Mouse (Mus musculus) heart, postnatal 0 days (tissue): ENCODE results near the gene Panx3. TPM values are rescaled to one million over a fixed set of nuclear protein-coding genes. Genes with fewer than 3 reads are reported as not detected.

ENCODE experiments used
- ATAC-seq: fragments of 200-750 bp; cut with Nextera tagmentation; 2 replicates; pipeline ENCODE4 v1.8.0; 2017; ENCODE audit warnings: low read depth, moderate number of reproducible peaks, moderate library complexity; ENCODE audit not compliant: insufficient read depth
- DNase-seq: peaks from one replicate; pipeline ENCODE4 v3.0.0-alpha.2; 2016; ENCODE audit warnings: low spot score
- H3K27ac ChIP-seq: fragments of 300-500 bp; sonication (generic); 2 replicates; pipeline ENCODE4 v1.5.1; 2014; ENCODE audit warnings: low read depth, mild to moderate bottlenecking
- H3K27me3 ChIP-seq: fragments of 300-500 bp; sonication (generic); 2 replicates; pipeline ENCODE4 v1.6.1; 2014; ENCODE audit warnings: low read length, mixed read lengths; ENCODE audit not compliant: control insufficient read depth, insufficient read depth
- H3K36me3 ChIP-seq: fragments of 300-500 bp; sonication (generic); replicated peaks from 2 replicates; pipeline ENCODE4 v1.6.1; 2014; ENCODE audit warnings: low read length, mixed read lengths; ENCODE audit not compliant: control insufficient read depth, insufficient read depth
- H3K4me1 ChIP-seq: fragments of 300-500 bp; sonication (generic); 2 replicates; pipeline ENCODE4 v1.6.1; 2014; ENCODE audit warnings: antibody characterized with exemption; ENCODE audit not compliant: control insufficient read depth, insufficient read depth
- H3K4me2 ChIP-seq: fragments of 300-500 bp; sonication (generic); 2 replicates; pipeline ENCODE4 v1.6.1; 2014; ENCODE audit warnings: low read depth, mild to moderate bottlenecking, low read length, moderate library complexity
- H3K4me3 ChIP-seq: fragments of 300-500 bp; sonication (generic); 2 replicates; pipeline ENCODE4 v1.5.1; 2014; ENCODE audit warnings: low read depth, low read length
- H3K9ac ChIP-seq: fragments of 300-500 bp; sonication (generic); replicated peaks from 2 replicates; pipeline ENCODE4 v1.6.1; 2014; ENCODE audit warnings: low read depth, low read length, mixed read lengths
- H3K9me3 ChIP-seq: fragments of 300-500 bp; sonication (generic); replicated peaks from 2 replicates; pipeline ENCODE4 v1.6.1; 2016; ENCODE audit warnings: low read length; ENCODE audit not compliant: control insufficient read depth
- CTCF ChIP-seq: IDR thresholded peaks from 2 replicates; pipeline ENCODE4 v1.5.1; 2016; ENCODE audit warnings: antibody characterized with exemption, control low read depth, low read depth
- EP300 ChIP-seq: IDR thresholded peaks from 2 replicates; pipeline ENCODE4 v1.6.1; 2016; ENCODE audit warnings: antibody characterized with exemption, low read depth
- WGBS: fragments of 180-500 bp; shearing (Covaris S2); extraction: QIAGEN DNeasy Blood & Tissue Kit; methylation state at CpG from one replicate; pipeline ENCODE4 v1.1.7; 2014; 5-methylcytosine and 5-hydroxymethylcytosine counted together
- polyA plus RNA-seq: library from polyadenylated mRNA; unstranded; fragments of >200 nt; fragmentation: Nextera tagmentation; extraction: Ambion mirVana; gene quantifications from 2 replicates; pipeline ENCODE4 v1.2.1, GENCODE M21; 2015
- total RNA-seq: library from RNA; depleted of rRNA; stranded (reverse); fragments of >200 nt; gene quantifications from 2 replicates; pipeline ENCODE4 v1.2.3, GENCODE M21; 2014; ENCODE audit warnings: low replicate concordance; rRNA removed

Panx3 gene
- total and polyA plus RNA-seq, 2 experiments from 2014 or later: not detected

DNA sequence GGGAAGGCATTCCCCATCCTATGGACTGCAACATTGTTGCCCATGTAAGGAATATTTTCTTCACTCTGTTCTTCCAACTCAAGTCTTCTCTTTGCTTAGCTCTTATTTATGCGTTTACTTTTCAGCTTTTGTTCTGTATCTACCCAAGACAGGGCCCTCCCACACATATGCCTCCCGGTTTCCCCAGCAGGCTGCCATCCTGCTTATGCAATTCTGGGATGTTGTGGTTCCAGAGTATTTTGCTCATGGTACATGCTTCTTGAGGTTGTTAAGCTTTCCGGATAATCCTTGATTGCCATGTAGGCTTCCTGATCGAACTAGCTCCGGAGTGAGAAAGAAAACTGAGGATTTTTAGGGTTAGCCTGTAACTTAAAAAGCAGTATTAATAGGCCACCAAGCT, 53.8 kb downstream of the Panx3 start:
- H3K9ac ChIP-seq: no peak overlapping the region
- TF ChIP-seq EP300 (no peak), CTCF (no peak)
- no peak for ATAC-seq
- H3K4me2 ChIP-seq: no peak overlapping the region
- DNase-seq: no peak
- H3K4me3 ChIP-seq: no peak overlapping the region
- H3K36me3 ChIP-seq: no peaks in the 10 kb centered on the region
- H3K4me1 ChIP-seq: 0 out of 2 replicates have a peak, but pooled peaks cover 7% of the 10 kb centered on the region
- H3K27me3 ChIP-seq: no peaks in the 10 kb centered on the region
- 63% methylated on average over 5 of the region's 5 CpGs for WGBS
- H3K9me3 ChIP-seq: no peaks in the 10 kb centered on the region
- no peak overlapping the region for H3K27ac ChIP-seq

DNA sequence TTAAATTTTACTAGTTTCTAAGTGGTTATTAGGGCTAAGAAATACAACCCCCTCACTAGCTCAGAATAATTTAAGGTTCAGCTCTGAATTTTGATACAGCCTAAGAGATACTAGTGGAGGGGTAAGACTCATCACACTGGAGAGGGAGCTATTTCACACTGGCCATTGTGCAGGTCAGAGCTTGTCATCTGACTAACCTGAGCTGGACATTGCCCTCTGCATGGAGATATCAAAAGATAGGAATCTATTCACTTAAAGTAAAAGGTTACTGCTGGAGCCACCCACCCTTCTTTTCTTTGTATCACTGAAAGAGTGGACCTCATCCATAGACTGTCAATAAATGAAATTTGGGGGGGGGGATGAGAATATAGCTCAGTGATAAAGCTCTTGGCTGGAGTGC, 54.7 kb downstream of the Panx3 start:
- H3K27me3 ChIP-seq: no peaks in the 10 kb centered on the region
- peak overlapping the region; percentile 79; the same call in 1 of the 2 replicates for H3K4me2 ChIP-seq
- 0 out of 2 replicates have a peak, but pooled peaks cover 7% of the 10 kb centered on the region for H3K4me1 ChIP-seq
- ATAC-seq (no peak), DNase-seq (no peak)
- no peaks in the 10 kb centered on the region for H3K36me3 ChIP-seq
- H3K9me3 ChIP-seq: no peaks in the 10 kb centered on the region
- no peak overlapping the region for H3K27ac ChIP-seq
- no peak overlapping the region for H3K9ac ChIP-seq
- no peak for TF ChIP-seq CTCF
- TF ChIP-seq EP300: no peak
- no peak overlapping the region for H3K4me3 ChIP-seq

DNA sequence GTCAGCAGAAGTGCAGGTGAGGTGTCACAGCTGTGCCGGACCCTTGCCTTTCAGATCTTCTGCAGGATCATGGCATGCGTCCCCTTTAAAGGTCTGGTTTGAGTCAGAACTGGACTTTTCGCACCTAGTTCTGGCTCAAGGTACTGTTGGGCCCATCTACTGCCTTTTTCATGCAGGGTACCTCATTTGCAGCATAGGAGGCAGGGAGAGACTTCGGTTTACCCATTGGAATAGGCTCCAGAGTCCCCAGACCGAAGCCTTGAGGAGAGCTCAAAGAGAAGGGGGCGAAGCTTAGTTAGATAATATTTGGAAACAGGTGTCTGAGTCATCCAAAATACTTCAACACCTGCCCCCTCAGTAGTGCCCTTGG, 55.1 kb downstream of the Panx3 start:
- Histone ChIP-seq H3K4me3 (peak overlapping the region; percentile 62), H3K9ac (peak overlapping the region; percentile 50), H3K36me3 (no peaks in the 10 kb centered on the region), H3K4me1 (0 out of 2 replicates have a peak, but pooled peaks cover 7% of the 10 kb centered on the region), H3K4me2 (peak overlapping the region; percentile 79), H3K27me3 (no peaks in the 10 kb centered on the region), H3K9me3 (no peaks in the 10 kb centered on the region), H3K27ac (peak overlapping the region; percentile 56)
- no peak for DNase-seq
- ATAC-seq: no peak; the same call in 1 of the 2 replicates
- TF ChIP-seq EP300 (no peak), CTCF (no peak)
- WGBS: 21% methylated on average over 6 of the region's 6 CpGs

DNA sequence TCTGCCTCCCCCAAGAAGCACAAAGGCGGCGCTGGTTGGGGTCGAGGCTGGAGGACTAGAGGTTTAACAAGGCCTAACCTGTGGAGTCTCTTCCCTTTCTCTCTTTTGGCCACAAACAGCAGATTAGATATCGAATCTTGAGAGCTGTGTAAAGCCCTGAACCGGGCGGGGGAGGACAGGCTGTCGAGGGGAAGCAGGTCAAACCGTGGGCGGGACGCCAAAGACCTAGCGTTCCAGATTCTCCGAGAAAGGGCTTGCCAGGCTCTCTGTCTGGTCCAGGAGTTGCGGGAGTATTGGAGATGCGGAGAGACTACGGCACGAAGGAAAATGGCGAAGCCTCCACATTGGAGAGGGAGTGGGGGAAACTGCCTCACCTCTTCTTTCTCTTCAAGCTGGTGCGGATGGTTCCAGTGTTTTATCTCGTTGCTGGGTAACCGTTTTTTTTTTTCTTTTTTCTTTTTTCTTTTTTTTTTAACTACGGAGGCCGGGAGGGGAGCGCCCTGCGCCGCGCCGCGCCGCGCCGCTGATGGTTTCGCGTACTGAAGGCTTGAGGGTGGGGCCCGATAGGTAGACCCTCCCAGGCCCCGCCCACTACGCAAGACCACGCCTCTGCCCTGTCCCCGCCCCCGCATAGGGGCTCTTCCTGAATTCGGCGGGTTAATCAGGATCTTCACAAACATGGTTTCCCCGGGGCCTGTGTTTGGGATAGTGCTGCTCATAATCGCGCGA, 55.7 kb downstream of the Panx3 start, which contains the start of gene Spa17:
Gene Spa17 (minus strand): TSS at position 541 of the 729 bp plus-strand sequence.
- Histone ChIP-seq H3K9ac (peak within 1 kb of the TSS; percentile 72), H3K4me3 (peak within 1 kb of the TSS; percentile 62), H3K9me3 (no peaks in the 10 kb centered on the region), H3K4me2 (peak within 1 kb of the TSS; percentile 79), H3K4me1 (0 out of 2 replicates have a peak, but pooled peaks cover 7% of the 10 kb centered on the region), H3K27me3 (no peaks in the 10 kb centered on the region), H3K27ac (peak within 1 kb of the TSS; percentile 87), H3K36me3 (no peaks in the 10 kb centered on the region)
- under 1% methylated on average over 45 of the region's 45 CpGs for WGBS
- peak; percentile 98 for ATAC-seq
- DNase-seq: peak; percentile 93
- TF ChIP-seq CTCF (no peak), EP300 (peak; percentile 21; the same call in 1 of the 2 replicates)

Other genes with a start within 250 kb of the Panx3 start
- not detected in 2 replicates for gene Robo3, start 236.0 kb downstream of the Panx3 start, total RNA-seq
- gene Robo3, start 236.0 kb downstream of the Panx3 start, polyA plus RNA-seq: 0.12 and 0.18 TPM in 2 replicates
- 3.8 and 5.3 TPM in 2 replicates for gene Msantd2, start 179.9 kb downstream of the Panx3 start, total RNA-seq
- 5.8 and 6.4 TPM in 2 replicates for gene Msantd2, start 179.9 kb downstream of the Panx3 start, polyA plus RNA-seq
- 115 and 117 TPM in 2 replicates for gene Esam, start 141.2 kb downstream of the Panx3 start, total RNA-seq
- gene Esam, start 141.2 kb downstream of the Panx3 start, polyA plus RNA-seq: 82.6 and 83.4 TPM in 2 replicates
- gene Vsig2, start 130.0 kb downstream of the Panx3 start, total RNA-seq: 17.2 TPM in 1 of 2 replicates, not detected in the other
- gene Vsig2, start 130.0 kb downstream of the Panx3 start, polyA plus RNA-seq: 1.4 and 1.5 TPM in 2 replicates
- not detected in 2 replicates for gene Nrgn, start 116.3 kb downstream of the Panx3 start, total RNA-seq
- 2.0 and 2.3 TPM in 2 replicates for gene Nrgn, start 116.3 kb downstream of the Panx3 start, polyA plus RNA-seq
- gene Siae, start 113.5 kb downstream of the Panx3 start, total RNA-seq: 5.4 and 5.8 TPM in 2 replicates
- gene Siae, start 113.5 kb downstream of the Panx3 start, polyA plus RNA-seq: 6.4 and 9.3 TPM in 2 replicates
- gene Spa17, start 55.5 kb downstream of the Panx3 start, total RNA-seq: 13.8 TPM in 1 of 2 replicates, not detected in the other
- gene Spa17, start 55.5 kb downstream of the Panx3 start, polyA plus RNA-seq: 14.0 and 15.7 TPM in 2 replicates
- gene Tbrg1, start 11.9 kb downstream of the Panx3 start, total RNA-seq: 73.3 and 86.2 TPM in 2 replicates
- gene Tbrg1, start 11.9 kb downstream of the Panx3 start, polyA plus RNA-seq: 78.3 and 80.5 TPM in 2 replicates
- not detected in 2 replicates for gene Olfr160, start 47.0 kb upstream of the Panx3 start, total RNA-seq
- gene Olfr160, start 47.0 kb upstream of the Panx3 start, polyA plus RNA-seq: not detected in 2 replicates
- not detected in 2 replicates for gene Olfr874, start 75.9 kb upstream of the Panx3 start, total RNA-seq
- gene Olfr874, start 75.9 kb upstream of the Panx3 start, polyA plus RNA-seq: not detected in 2 replicates
- gene Olfr875, start 102.6 kb upstream of the Panx3 start, total RNA-seq: not detected in 2 replicates
- not detected in 2 replicates for gene Olfr875, start 102.6 kb upstream of the Panx3 start, polyA plus RNA-seq
- not detected in 2 replicates for gene Olfr876, start 133.8 kb upstream of the Panx3 start, total RNA-seq
- not detected in 2 replicates for gene Olfr876, start 133.8 kb upstream of the Panx3 start, polyA plus RNA-seq
- not detected in 2 replicates for gene Olfr877, start 185.0 kb upstream of the Panx3 start, total RNA-seq
- not detected in 2 replicates for gene Olfr877, start 185.0 kb upstream of the Panx3 start, polyA plus RNA-seq
- gene Olfr145, start 227.5 kb upstream of the Panx3 start, total RNA-seq: not detected in 2 replicates
- gene Olfr145, start 227.5 kb upstream of the Panx3 start, polyA plus RNA-seq: not detected in 2 replicates
- not detected in 2 replicates for gene Olfr878, start 248.6 kb upstream of the Panx3 start, total RNA-seq
- not detected in 2 replicates for gene Olfr878, start 248.6 kb upstream of the Panx3 start, polyA plus RNA-seq